Mouse (Mus musculus): Measurements from ENCODE around the gene Far2.

GRCm38 (mm10) chr6:148006118-148006837 is 40.8 kb upstream of the Far2 start:
- TF ChIP-seq POLR2A (IDR thresholded peaks at IDR 0.05; ENCODE audit: low read depth, low read length) (no peak), CTCF (IDR thresholded peaks at IDR 0.05; ENCODE audit: extremely low read depth, insufficient read depth, insufficient read length, insufficient replicate concordance) (no peak)

All from spleen, adult 2 months (tissue).